Mouse (Mus musculus): ENCODE measurements around the gene Cmtm8. TPM values are rescaled to one million over a fixed set of nuclear protein-coding genes. Genes with fewer than 3 reads are reported as not detected.
A peak's percentile ranks its signal among the peaks of the same experiment; 100 is the strongest.

Gene Cmtm8
- total and polyA plus RNA-seq, 3 experiments = 1.9 to 7.9 TPM; not detected in 1

DNA sequence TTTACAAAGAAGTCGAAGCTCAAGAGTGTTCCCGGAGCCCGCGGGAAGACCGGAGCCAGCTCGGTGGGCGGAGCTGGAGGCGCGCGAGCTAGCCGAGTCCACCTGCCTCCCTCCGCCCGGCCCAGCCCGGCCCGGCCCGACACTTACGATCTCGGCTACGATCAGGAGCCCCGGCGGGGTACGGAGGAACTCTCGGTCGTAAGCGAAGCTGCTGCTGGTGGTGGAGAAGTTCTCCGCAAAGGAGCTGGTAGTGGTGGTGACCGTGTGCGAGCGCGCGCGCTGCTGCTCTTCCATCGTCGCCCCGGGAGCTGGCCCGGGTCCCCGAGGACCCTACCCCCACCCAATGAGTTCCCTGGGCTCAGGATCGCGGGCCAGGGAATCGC lies 331 bp downstream of the Cmtm8 start:
- Histone ChIP-seq H3K9me3 (replicated peaks; ENCODE audit: insufficient read depth, low read length) (no peaks in the 10 kb centered on the region), H3K9ac (ENCODE audit: control insufficient read depth, low read depth, low read length, poor library complexity, severe bottlenecking) (peak overlapping the region; percentile 61), H3K36me3 (ENCODE audit: control insufficient read depth in 1 of 2, insufficient read depth in 2 of 2, low read length in 2 of 2) (no peaks in the 10 kb centered on the region), H3K4me3 (ENCODE audit: control insufficient read depth in 1 of 2, insufficient read depth in 1 of 2, low read depth in 2 of 2, low read length in 2 of 2) (peak overlapping the region; percentile 67 to 85), H3K27ac (ENCODE audit: control insufficient read depth, low read depth, low read length) (no peak overlapping the region), H3K27me3 (ENCODE audit: control insufficient read depth in 1 of 2, insufficient read depth in 2 of 2, low read length in 2 of 2) (no peaks in the 10 kb centered on the region), H3K79me2 (ENCODE audit: control insufficient read depth, insufficient read depth, low read length, poor library complexity) (no peaks in the 10 kb centered on the region), H3K4me1 (ENCODE audit: control insufficient read depth in 1 of 2, insufficient read depth in 2 of 2, low read length in 2 of 2) (no peaks in the 10 kb centered on the region)
- TF ChIP-seq SMC3 (IDR thresholded peaks at IDR 0.05; ENCODE audit: low read depth, low read length) (no peak), NELFE (IDR thresholded peaks at IDR 0.05; ENCODE audit: low read depth, low read length) (no peak), POLR2AphosphoS2 (IDR thresholded peaks at IDR 0.05; ENCODE audit: low read length) (no peak), ZC3H11A (IDR thresholded peaks at IDR 0.05; ENCODE audit: low read depth, low read length) (no peak), KAT2A (conservative IDR thresholded peaks at IDR 0.05; ENCODE audit: low read depth, low read length) (no peak), USF1 (IDR thresholded peaks at IDR 0.05; ENCODE audit: low read depth, low read length) (no peak), CHD1 (IDR thresholded peaks at IDR 0.05; ENCODE audit: low read depth, low read length) (no peak), CTCF (IDR thresholded peaks at IDR 0.05 in 2 of 3, conservative IDR thresholded peaks at IDR 0.05 in 1 of 3; ENCODE audit: control insufficient read depth in 1 of 3, insufficient read depth in 1 of 3, low read depth in 2 of 3, low read length in 3 of 3, poor library complexity in 1 of 3, severe bottlenecking in 1 of 3) (no peak), UBTF (IDR thresholded peaks at IDR 0.05; ENCODE audit: borderline replicate concordance, insufficient read depth, low read depth, low read length) (no peak), MYB (IDR thresholded peaks at IDR 0.05; ENCODE audit: low read depth, low read length) (no peak), MAFK (IDR thresholded peaks at IDR 0.05; ENCODE audit: borderline replicate concordance, low read depth, low read length) (no peak), CHD2 (IDR thresholded peaks at IDR 0.05; ENCODE audit: low read length) (no peak), MEF2A (IDR thresholded peaks at IDR 0.05; ENCODE audit: extremely low read depth, insufficient replicate concordance, low read depth, low read length, poor library complexity, severe bottlenecking) (no peak), JUND (IDR thresholded peaks at IDR 0.05; ENCODE audit: low read depth, low read length) (no peak)
- peak; percentile 34 for DNase-seq (ENCODE audit: low read depth, low spot score)

DNA sequence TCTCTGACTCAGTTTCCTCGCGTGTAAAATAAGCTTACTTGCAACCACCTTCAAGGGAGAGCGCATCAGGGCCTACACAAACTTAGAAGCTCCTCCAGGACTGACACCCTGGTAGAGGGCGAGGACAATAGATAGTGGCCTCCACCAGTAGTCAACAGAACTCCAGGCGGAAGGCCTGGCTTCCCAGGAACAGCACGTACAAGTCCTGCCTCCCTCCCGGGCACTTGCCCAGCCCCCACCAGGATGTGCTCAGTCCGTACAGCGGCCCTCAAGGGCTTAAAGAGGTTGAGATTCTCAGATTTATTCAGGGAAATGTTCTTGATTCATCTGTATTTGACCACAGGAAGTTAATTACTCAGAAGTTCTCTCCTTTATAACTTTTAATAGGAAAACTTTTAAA lies 1.1 kb downstream of the Cmtm8 start:
- no peak for TF ChIP-seq MAFK (IDR thresholded peaks at IDR 0.05; ENCODE audit: borderline replicate concordance, low read depth, low read length)
- TF ChIP-seq CHD1 (IDR thresholded peaks at IDR 0.05; ENCODE audit: low read depth, low read length) = no peak
- TF ChIP-seq ZC3H11A (IDR thresholded peaks at IDR 0.05; ENCODE audit: low read depth, low read length) = no peak
- TF ChIP-seq HCFC1 (IDR thresholded peaks at IDR 0.05; ENCODE audit: low read depth, low read length) = no peak
- TF ChIP-seq POLR2A (IDR thresholded peaks at IDR 0.05; ENCODE audit: control insufficient read depth in 1 of 2, insufficient read depth in 1 of 2, low read depth in 1 of 2, low read length in 2 of 2, poor library complexity in 1 of 2) = no peak
- no peak for TF ChIP-seq USF1 (IDR thresholded peaks at IDR 0.05; ENCODE audit: low read depth, low read length)
- TF ChIP-seq NELFE (IDR thresholded peaks at IDR 0.05; ENCODE audit: low read depth, low read length) = no peak
- no peaks in the 10 kb centered on the region for H3K4me1 ChIP-seq (ENCODE audit: control insufficient read depth in 1 of 2, insufficient read depth in 2 of 2, low read length in 2 of 2)
- DNase-seq (ENCODE audit: low read depth, low spot score) = no peak
- H3K27ac ChIP-seq (ENCODE audit: control insufficient read depth, low read depth, low read length) = no peak overlapping the region
- no peaks in the 10 kb centered on the region for H3K9me3 ChIP-seq (replicated peaks; ENCODE audit: insufficient read depth, low read length)
- H3K4me3 ChIP-seq (ENCODE audit: control insufficient read depth in 1 of 2, insufficient read depth in 1 of 2, low read depth in 2 of 2, low read length in 2 of 2) = no peak overlapping the region
- H3K79me2 ChIP-seq (ENCODE audit: control insufficient read depth, insufficient read depth, low read length, poor library complexity) = no peaks in the 10 kb centered on the region
- no peak overlapping the region for H3K9ac ChIP-seq (ENCODE audit: control insufficient read depth, low read depth, low read length, poor library complexity, severe bottlenecking)
- no peaks in the 10 kb centered on the region for H3K27me3 ChIP-seq (ENCODE audit: control insufficient read depth in 1 of 2, insufficient read depth in 2 of 2, low read length in 2 of 2)
- H3K36me3 ChIP-seq (ENCODE audit: control insufficient read depth in 1 of 2, insufficient read depth in 2 of 2, low read length in 2 of 2) = no peaks in the 10 kb centered on the region
